Mouse (Mus musculus) C2C12 (cell line): ENCODE measurements around the gene Cpm. TPM values are rescaled to one million over a fixed set of nuclear protein-coding genes. Genes with fewer than 3 reads are reported as not detected.

Source experiments
- H3K27me3 ChIP-seq: one replicate; pipeline ENCODE4 v1.6.1; 2011; ENCODE audit not compliant: control insufficient read depth, insufficient read depth, insufficient read length
- H3K36me3 ChIP-seq: one replicate; pipeline ENCODE4 v1.6.1; 2011; ENCODE audit not compliant: control insufficient read depth, insufficient read depth
- H3K4me3 ChIP-seq: one replicate; pipeline ENCODE4 v1.5.1; 2011; ENCODE audit warnings: mild to moderate bottlenecking, control low read depth; ENCODE audit not compliant: poor library complexity, insufficient read depth, severe bottlenecking
- H3K79me2 ChIP-seq: one replicate; pipeline ENCODE4 v1.6.1; 2011; ENCODE audit not compliant: control insufficient read depth, insufficient read depth
- H3K79me3 ChIP-seq: one replicate; pipeline ENCODE4 v1.6.1; 2011; ENCODE audit warnings: low read depth, control low read depth
- H3ac ChIP-seq: one replicate; pipeline ENCODE3; 2011; ENCODE audit warnings: low read depth; ENCODE audit not compliant: control insufficient read depth, insufficient read length
- CEBPB ChIP-seq: IDR thresholded peaks from one replicate; pipeline ENCODE4 v1.6.1; 2011; ENCODE audit warnings: low read depth, mild to moderate bottlenecking, control low read depth, moderate library complexity
- CTCF ChIP-seq: IDR thresholded peaks from one replicate; pipeline ENCODE4 v1.5.1; 2011; ENCODE audit not compliant: control insufficient read depth, insufficient read depth, insufficient read length
- FOSL1 ChIP-seq: IDR thresholded peaks from one replicate; pipeline ENCODE4 v1.8.0; 2011; ENCODE audit warnings: mild to moderate bottlenecking, low read length; ENCODE audit not compliant: poor library complexity, insufficient read depth, severe bottlenecking
- MAX ChIP-seq: IDR thresholded peaks from one replicate; pipeline ENCODE4 v1.6.1; 2011; ENCODE audit warnings: mild to moderate bottlenecking, control low read depth
- MYOD1 ChIP-seq: IDR thresholded peaks from one replicate; pipeline ENCODE4 v1.6.1; 2011; ENCODE audit warnings: low read depth; ENCODE audit not compliant: control insufficient read depth, insufficient read length
- MYOG ChIP-seq: IDR thresholded peaks from one replicate; pipeline ENCODE4 v1.6.1; 2011; ENCODE audit not compliant: control insufficient read depth, insufficient read length; ENCODE audit errors: extremely low read depth
- USF1 ChIP-seq: IDR thresholded peaks from one replicate; pipeline ENCODE4 v1.6.1; 2011; ENCODE audit warnings: low read depth, mild to moderate bottlenecking, control low read depth, moderate library complexity
- polyA plus RNA-seq: library from polyadenylated mRNA; unstranded; fragments of >200 nt; fragmentation: generic; extraction: Trizol; gene quantifications from one replicate; pipeline ENCODE4 v1.2.1, GENCODE M21; 2012; ENCODE audit warnings: missing spikeins

Gene Cpm
- polyA plus RNA-seq, 1 experiment: 0.06 TPM

DNA sequence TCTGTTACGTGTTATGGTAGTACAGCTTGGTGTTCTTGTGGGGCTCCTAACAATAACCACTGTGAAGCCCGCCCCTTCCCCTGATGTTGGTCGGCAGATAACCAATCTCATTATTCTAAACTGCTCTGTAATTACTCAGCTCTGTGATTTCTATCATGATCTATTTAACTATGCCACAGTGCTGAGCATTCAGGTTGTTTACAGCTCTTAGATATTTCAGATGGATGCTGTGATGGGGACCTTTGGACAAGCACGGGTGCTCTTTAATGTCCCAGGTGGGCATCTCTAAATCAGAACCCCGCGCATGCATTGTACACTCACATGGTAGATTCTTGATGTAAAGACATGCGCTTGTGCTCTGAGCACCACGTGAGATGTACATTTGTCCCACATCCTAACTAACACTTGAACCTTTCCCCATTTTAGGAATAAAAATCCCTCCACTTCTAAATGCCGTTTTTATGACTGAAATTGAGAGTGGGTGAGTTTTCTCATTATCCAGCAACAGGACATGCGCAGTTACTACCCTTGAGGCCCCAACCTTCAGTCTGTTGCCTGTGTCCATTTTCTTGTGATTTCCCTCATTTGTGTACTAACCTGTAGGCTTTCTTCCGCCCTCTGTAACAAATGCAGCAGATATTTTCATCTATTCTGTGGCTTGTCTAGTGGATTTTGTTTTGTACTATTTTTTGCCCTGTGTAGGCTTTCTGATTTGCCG, 14.6 kb downstream of the Cpm start:
- H3K36me3 ChIP-seq: no peaks in the 10 kb centered on the region
- H3K27me3 ChIP-seq: peaks cover 5% of the 10 kb centered on the region
- H3K4me3 ChIP-seq: no peak overlapping the region
- H3ac ChIP-seq: no peak overlapping the region
- no peaks in the 10 kb centered on the region for H3K79me2 ChIP-seq
- H3K79me3 ChIP-seq: no peaks in the 10 kb centered on the region
- no peak for TF ChIP-seq MYOD1
- TF ChIP-seq CEBPB: no peak
- no peak for TF ChIP-seq MYOG
- no peak for TF ChIP-seq MAX
- TF ChIP-seq FOSL1: no peak
- no peak for TF ChIP-seq CTCF
- no peak for TF ChIP-seq USF1

DNA sequence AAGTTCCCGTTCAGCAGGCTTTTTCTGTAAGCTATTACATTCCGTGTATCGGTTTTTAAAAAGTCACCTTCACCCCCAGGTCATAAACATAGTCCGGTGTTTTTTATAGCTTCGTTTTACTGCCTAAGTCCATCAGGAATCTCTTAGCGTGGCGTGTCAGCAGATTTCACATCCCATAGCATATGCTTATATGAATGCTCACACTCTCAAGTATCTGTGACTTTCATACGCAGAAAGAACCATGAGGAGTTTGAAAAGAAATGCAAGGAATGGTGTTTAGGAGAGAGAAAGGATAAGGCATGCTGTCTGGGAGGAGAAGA, 15.1 kb downstream of the Cpm start:
- no peak overlapping the region for H3K4me3 ChIP-seq
- TF ChIP-seq FOSL1 (no peak), MYOD1 (no peak), USF1 (no peak), CEBPB (no peak), MYOG (no peak), CTCF (no peak), MAX (no peak)
- no peak overlapping the region for H3ac ChIP-seq

DNA sequence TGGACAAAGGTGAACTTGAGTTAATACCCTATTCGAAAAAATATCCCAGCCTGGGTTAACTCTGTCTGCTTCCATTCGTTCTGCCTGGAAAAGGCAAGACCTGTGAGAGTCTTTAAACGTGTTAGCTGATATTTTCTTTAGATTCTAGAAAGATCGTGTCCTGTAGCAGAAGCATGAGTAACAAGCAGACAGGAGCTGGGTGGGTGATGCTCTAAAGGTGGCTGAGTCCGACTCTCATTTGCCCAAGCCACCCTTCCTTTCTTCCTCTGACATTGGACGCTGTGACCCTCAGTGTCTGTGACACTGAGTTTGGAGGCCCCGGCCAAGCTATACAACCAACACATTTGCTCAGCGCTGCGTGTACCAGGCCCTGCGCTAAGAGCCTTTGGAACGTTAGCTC, 15.5 kb downstream of the Cpm start:
- peaks cover 5% of the 10 kb centered on the region for H3K27me3 ChIP-seq
- no peak overlapping the region for H3K4me3 ChIP-seq
- TF ChIP-seq MAX (no peak), MYOG (no peak), CEBPB (no peak), USF1 (no peak), FOSL1 (no peak), MYOD1 (no peak), CTCF (no peak)
- no peaks in the 10 kb centered on the region for H3K79me3 ChIP-seq
- no peaks in the 10 kb centered on the region for H3K79me2 ChIP-seq
- H3ac ChIP-seq: no peak overlapping the region
- H3K36me3 ChIP-seq: no peaks in the 10 kb centered on the region

More for the DNA sequence above, 15.1 kb downstream of the Cpm start:
- Histone ChIP-seq H3K79me3 (no peaks in the 10 kb centered on the region), H3K36me3 (no peaks in the 10 kb centered on the region), H3K79me2 (no peaks in the 10 kb centered on the region), H3K27me3 (peaks cover 5% of the 10 kb centered on the region)

DNA sequence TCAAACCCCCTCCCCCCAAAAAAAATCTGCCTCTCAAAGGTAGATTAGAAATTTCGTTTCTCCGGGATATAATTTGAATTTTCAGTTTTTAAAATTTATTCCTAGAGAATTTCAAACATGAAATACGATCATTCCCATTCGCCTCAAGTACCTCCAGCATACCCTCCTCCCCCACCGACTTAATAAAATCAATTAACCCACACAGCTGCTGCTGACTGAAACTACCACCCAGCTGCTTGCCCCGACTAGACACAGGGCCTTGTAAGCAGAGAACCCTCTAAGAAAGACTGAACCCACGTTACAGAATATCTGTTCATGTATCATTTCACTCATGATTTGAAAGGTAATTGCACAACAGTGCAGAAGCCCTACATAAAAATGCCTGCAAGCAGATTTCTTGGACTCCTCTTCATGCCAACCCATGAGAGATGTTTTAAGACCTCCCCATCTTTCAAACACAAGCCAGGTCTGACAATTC, 16.2 kb downstream of the Cpm start:
- H3ac ChIP-seq: no peak overlapping the region
- no peaks in the 10 kb centered on the region for H3K79me2 ChIP-seq
- H3K36me3 ChIP-seq: no peaks in the 10 kb centered on the region
- no peak for TF ChIP-seq USF1
- TF ChIP-seq MAX: no peak
- no peak for TF ChIP-seq MYOG
- no peak for TF ChIP-seq FOSL1
- TF ChIP-seq CTCF: no peak
- TF ChIP-seq CEBPB: no peak
- no peak for TF ChIP-seq MYOD1
- no peak overlapping the region for H3K4me3 ChIP-seq
- H3K27me3 ChIP-seq: peaks cover 5% of the 10 kb centered on the region
- H3K79me3 ChIP-seq: no peaks in the 10 kb centered on the region

DNA sequence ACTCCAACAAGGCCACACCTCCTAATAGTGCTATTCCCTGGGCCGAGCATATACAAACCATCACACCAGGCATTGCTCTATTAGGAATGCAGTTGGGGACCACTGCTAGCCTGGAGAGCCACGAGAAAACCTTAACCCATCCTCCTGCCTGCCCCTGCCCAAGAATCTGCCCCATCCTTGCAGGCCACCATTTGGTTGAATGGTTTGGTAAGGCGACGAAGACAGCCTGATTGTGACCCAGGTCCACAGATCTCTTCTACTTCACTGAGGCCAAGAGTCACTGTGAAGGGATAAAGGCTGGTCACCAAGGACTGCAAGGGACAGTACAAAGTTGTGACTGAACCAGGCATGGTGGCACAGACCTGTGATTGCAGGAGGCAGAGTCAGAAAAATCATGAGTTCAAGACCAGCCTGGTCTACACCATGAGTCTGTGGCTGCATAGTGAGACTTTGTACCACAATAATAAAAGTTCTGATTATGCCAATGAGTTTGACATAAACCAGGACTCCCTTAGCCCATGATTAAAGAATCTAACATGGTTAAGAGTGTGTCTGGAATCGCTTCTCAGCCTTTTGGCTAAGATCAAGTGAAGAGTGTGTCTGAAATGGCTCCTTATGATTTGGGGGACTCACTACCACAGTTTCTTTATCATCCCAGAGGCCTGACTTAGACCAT, 17.3 kb downstream of the Cpm start:
- no peaks in the 10 kb centered on the region for H3K79me2 ChIP-seq
- H3K4me3 ChIP-seq: no peak overlapping the region
- TF ChIP-seq FOSL1: no peak
- TF ChIP-seq CTCF: no peak
- no peak for TF ChIP-seq MYOG
- no peak for TF ChIP-seq MAX
- no peak for TF ChIP-seq MYOD1
- no peak for TF ChIP-seq CEBPB
- no peak for TF ChIP-seq USF1
- H3K27me3 ChIP-seq: peaks cover 3% of the 10 kb centered on the region
- H3K36me3 ChIP-seq: no peaks in the 10 kb centered on the region
- H3ac ChIP-seq: no peak overlapping the region
- no peaks in the 10 kb centered on the region for H3K79me3 ChIP-seq
